Mouse (Mus musculus): ENCODE data around the gene Cpt1a.

Cpt1a gene

DNA sequence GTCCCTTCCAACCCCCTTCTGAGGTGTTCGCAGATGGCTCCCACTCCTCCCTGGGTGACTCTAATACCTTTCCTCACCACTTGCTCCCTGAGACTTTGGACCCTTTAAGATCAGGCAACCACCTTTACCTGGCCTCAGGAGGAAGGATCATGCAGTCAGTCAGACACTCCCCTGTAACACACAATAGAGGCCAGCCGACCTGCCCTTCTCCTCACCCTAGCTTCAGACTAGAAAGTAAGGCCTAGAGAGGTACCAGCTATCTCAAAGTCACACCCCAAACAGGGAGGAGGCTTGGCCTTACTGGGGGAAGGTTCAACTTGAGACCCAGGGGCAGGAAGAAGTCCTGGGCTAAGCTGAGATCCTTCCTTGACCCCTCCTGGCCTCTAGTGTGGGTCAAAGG, 102.1 kb downstream of the Cpt1a start:
- DNase-seq (ENCODE audit: low read depth, low spot score): no peak

DNA sequence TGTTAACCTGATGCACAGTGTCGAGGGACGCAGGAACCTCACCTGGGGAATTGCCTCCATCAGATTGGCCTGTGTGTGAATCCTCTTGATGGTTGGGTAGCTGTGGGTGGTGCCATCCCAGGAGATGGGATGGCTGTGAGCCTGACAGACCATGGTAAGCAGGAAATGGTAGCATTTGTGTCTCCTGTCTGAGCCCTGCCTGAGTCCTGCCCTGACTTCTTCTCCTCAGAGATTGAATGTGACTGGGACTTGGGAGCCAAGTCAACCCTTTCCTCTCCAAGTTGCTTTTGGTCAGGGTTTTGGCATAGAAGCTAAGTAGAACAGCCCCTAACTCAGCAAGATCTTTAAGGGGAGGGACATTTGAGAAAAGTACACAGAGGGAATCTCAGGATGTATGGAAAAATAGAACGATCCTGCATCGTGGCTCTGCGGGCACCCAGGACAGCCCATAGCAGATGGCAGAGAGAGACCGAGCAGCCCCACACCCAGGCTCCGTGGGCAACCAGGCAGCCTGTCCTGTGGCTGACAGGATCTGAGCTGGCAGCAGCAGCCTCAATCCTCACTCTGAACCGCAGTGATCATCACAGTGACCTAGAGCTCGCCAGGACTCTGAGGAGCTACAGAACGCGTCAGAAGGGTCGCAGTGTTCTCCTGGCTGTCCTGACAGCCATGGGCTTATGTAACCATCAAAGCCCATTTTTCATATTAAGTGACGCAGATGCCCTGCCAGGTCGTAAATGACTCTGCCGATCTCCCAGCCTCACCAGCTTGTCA, 106.1 kb downstream of the Cpt1a start:
- DNase-seq (ENCODE audit: low read depth, low spot score): no peak

DNA sequence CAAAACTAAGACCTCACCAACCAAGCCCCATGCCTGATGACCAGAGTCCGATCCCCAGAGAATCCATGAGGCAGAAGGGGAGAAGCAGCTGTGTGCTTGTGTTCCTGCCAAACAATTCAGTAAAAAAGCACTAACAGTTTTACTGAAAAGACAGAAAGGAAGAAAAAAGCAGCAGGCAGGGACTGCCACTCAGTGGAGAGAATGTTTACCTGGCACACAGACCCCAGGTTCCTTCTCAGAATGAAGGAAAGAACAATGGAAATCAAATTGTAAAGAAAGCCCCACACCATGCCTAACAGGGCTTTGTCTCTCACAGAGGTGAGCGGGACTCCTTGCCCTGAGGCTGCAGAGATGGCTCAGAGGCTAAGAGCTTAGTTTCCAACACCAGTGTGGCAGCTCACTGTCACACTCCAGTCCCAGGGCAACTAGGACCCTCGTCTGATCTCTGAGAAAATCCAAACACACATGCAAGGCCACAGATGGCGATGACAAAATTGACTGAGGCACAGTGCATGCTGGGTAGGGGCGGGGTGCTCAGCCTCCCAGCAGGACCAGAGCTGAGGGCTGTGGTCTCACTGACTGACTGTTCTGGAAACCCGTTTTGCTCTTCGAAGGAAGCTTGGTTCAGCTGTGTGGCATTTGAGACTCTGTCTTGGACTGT, 107.2 kb downstream of the Cpt1a start:
- no peak for DNase-seq (ENCODE audit: low read depth, low spot score)

- no peak for DNase-seq (ENCODE audit: low read depth, low spot score)
Measured at GRCm38 (mm10) chr19:3431066-3431465, 108.9 kb downstream of the Cpt1a start.

- DNase-seq (ENCODE audit: low read depth, low spot score): no peak
Measured at GRCm38 (mm10) chr19:3431969-3432368, 109.8 kb downstream of the Cpt1a start.

GRCm38 (mm10) chr19:3434124-3434523, 112.0 kb downstream of the Cpt1a start:
- no peak for DNase-seq (ENCODE audit: low read depth, low spot score)

GRCm38 (mm10) chr19:3434641-3435040, 112.5 kb downstream of the Cpt1a start:
- peak; percentile 63 for DNase-seq (ENCODE audit: low read depth, low spot score)

Measured in R1 (cell line).